9 mouse cellular contexts compared by ENCODE assay signal in genomic region chr6:122670201-122670551, GRCm38 (mm10). TPM values are rescaled to one million over a fixed set of nuclear protein-coding genes. Genes with fewer than 3 reads are reported as not detected.
DNase-seq lines count a peak whose midpoint lies in the region; ATAC-seq and TF ChIP-seq lines count a peak whose summit lies in the region.
"Had no signal": no experiment of that assay in that cellular context is flagged by ENCODE, and none has a peak within 500 bp of the region (broad histone marks: within the 10 kb centered on the region; RNA-seq: fewer than 3 reads in every experiment).

No protein-coding gene starts in this region.

- H3K27me3 ChIP-seq in kidney, embryonic 16.5 days (ENCODE audit: insufficient read depth, low read length): no peaks in the 10 kb centered on the region; the same call in 1 of the 2 replicates
- H3K27me3 ChIP-seq in hindbrain, embryonic 13.5 days: no peaks in the 10 kb centered on the region

- no peak overlapping the region for H3K27ac ChIP-seq in kidney, embryonic 16.5 days (ENCODE audit: low read length)
- no peak overlapping the region for H3K27ac ChIP-seq in hindbrain, embryonic 13.5 days
- H3K27ac ChIP-seq in gastrocnemius, adult 2 months: no peak overlapping the region

- H3K4me1 ChIP-seq in kidney, embryonic 16.5 days (ENCODE audit: insufficient read depth, low read length): no peaks in the 10 kb centered on the region
- peaks cover 8% of the 10 kb centered on the region for H3K4me1 ChIP-seq in hindbrain, embryonic 13.5 days (replicated peaks)

- DNase-seq in kidney, adult 9 months: no peak
- peak; percentile 44 for DNase-seq in cerebellum, adult 9-11 months
- DNase-seq in neural tube, embryonic 10.5 days (ENCODE audit: extremely low spot score, low spot score): peak; percentile 31
- DNase-seq in adrenal gland, adult 8-10 months: no peak
- no peak for DNase-seq in gastrocnemius, adult 2 months
- DNase-seq in left cerebral cortex, postnatal 36 days (ENCODE audit: low spot score in 2 of 2): no peak

- H3K9ac ChIP-seq in kidney, embryonic 16.5 days (replicated peaks; ENCODE audit: low read length): 0 out of 2 replicates have a peak overlapping the region, but pooled peaks have one; percentile 23
- H3K9ac ChIP-seq in hindbrain, embryonic 13.5 days: peak overlapping the region; percentile 65; the same call in 1 of the 2 replicates

- TF ChIP-seq CTCF in gastrocnemius, adult 2 months (IDR thresholded peaks at IDR 0.05): no peak

- H3K4me3 ChIP-seq in kidney, embryonic 16.5 days (ENCODE audit: low read length): peak overlapping the region; percentile 46
- peak overlapping the region; percentile 45 for H3K4me3 ChIP-seq in hindbrain, embryonic 13.5 days
- no peak overlapping the region for H3K4me3 ChIP-seq in gastrocnemius, adult 2 months

- intact Hi-C loops in gastrocnemius, adult 2 months (cut with DNase I): no loop called here
- intact Hi-C loops in left cerebral cortex, postnatal 36 days (cut with DNase I): loop anchor here (1.0 kb wide), 1 partner anchor 50 kb away; no protein-coding TSS in a partner anchor

- H3K4me2 ChIP-seq in kidney, embryonic 16.5 days (replicated peaks; ENCODE audit: low read depth, low read length): peak overlapping the region; percentile 65
- H3K4me2 ChIP-seq in hindbrain, embryonic 13.5 days: peak overlapping the region; percentile 62

- H3K9me3 ChIP-seq in kidney, embryonic 16.5 days (ENCODE audit: low read length): no peaks in the 10 kb centered on the region
- H3K9me3 ChIP-seq in hindbrain, embryonic 13.5 days: no peaks in the 10 kb centered on the region

- no peaks in the 10 kb centered on the region for H3K36me3 ChIP-seq in kidney, embryonic 16.5 days (ENCODE audit: insufficient read depth, low read length)
- no peaks in the 10 kb centered on the region for H3K36me3 ChIP-seq in hindbrain, embryonic 13.5 days

- WGBS in kidney, embryonic 16.5 days: 36% methylated on average over 10 of the region's 10 CpGs
- 17% methylated on average over 10 of the region's 10 CpGs for WGBS in hindbrain, embryonic 13.5 days

- ATAC-seq in kidney, embryonic 16.5 days (ENCODE audit: low FRiP score, low TSS enrichment): no peak
- ATAC-seq in hindbrain, embryonic 13.5 days (ENCODE audit: low FRiP score): peak; percentile 13; the same call in 1 of the 2 replicates

RNA-seq across cellular contexts. Expression of gene Nanog, which starts 37.1 kb away (rescaled TPM):
- 0.12 TPM in 1 of 2 replicates, not detected in the other for polyA plus RNA-seq in kidney, embryonic 16.5 days (2015; fragmentation: Nextera tagmentation; extraction: Ambion mirVana)
- 0.21 and 0.22 TPM in 2 replicates for polyA plus RNA-seq in hindbrain, embryonic 13.5 days (2015; fragmentation: Nextera tagmentation; extraction: Ambion mirVana)
- total RNA-seq in adrenal gland, adult 8-10 months (2022): not detected
- total RNA-seq in gastrocnemius, adult 2 months (2021): not detected
- total RNA-seq in left cerebral cortex, postnatal 36 days (2021): not detected

RNA-seq across cellular contexts. Expression of gene Dppa3, which starts 44.0 kb away (rescaled TPM):
- not detected in 2 replicates for polyA plus RNA-seq in kidney, embryonic 16.5 days (2015; fragmentation: Nextera tagmentation; extraction: Ambion mirVana)
- polyA plus RNA-seq in hindbrain, embryonic 13.5 days (2015; fragmentation: Nextera tagmentation; extraction: Ambion mirVana): not detected in 2 replicates
- total RNA-seq in adrenal gland, adult 8-10 months (2022): not detected
- total RNA-seq in gastrocnemius, adult 2 months (2021): not detected
- not detected for total RNA-seq in left cerebral cortex, postnatal 36 days (2021)
- polyA plus RNA-seq: gonadal fat pad, adult 2 months had no signal

Comparison
In these comparisons a context has a peak if more than half of its experiments do, and no peak if none do; other contexts are left out.
1. DNase-seq: peak in cerebellum, adult 9-11 months (single experiment) and neural tube, embryonic 10.5 days (single experiment); none in kidney, adult 9 months (single experiment), adrenal gland, adult 8-10 months (single experiment), gastrocnemius, adult 2 months (single experiment) and left cerebral cortex, postnatal 36 days (0 of 2).